Mouse (Mus musculus) liver, adult 2 months (tissue): ENCODE measurements around the gene Sh3bp5. TPM values are rescaled to one million over a fixed set of nuclear protein-coding genes. Genes with fewer than 3 reads are reported as not detected.
A peak's percentile ranks its signal among the peaks of the same experiment; 100 is the strongest.

Experiments
- DNase-seq: peaks from one replicate; pipeline ENCODE4 v3.0.0-alpha.2; 2011; ENCODE audit warnings: low read depth, low spot score; ENCODE audit errors: extremely low read depth
- H3K27ac ChIP-seq: fragments of 200-500 bp; replicated peaks from 2 replicates; pipeline ENCODE4 v1.5.1; 2012; ENCODE audit warnings: low read depth, mild to moderate bottlenecking, control low read depth, inconsistent platforms, low read length; ENCODE audit not compliant: insufficient read depth
- H3K27me3 ChIP-seq: fragments of 200-500 bp; 2 replicates; pipeline ENCODE4 v1.6.1; 2012; ENCODE audit warnings: mild to moderate bottlenecking, moderate library complexity, low read length, inconsistent platforms; ENCODE audit not compliant: control insufficient read depth, insufficient read depth
- H3K36me3 ChIP-seq: fragments of 200-500 bp; 2 replicates; pipeline ENCODE4 v1.6.1; 2012; ENCODE audit warnings: low read length, inconsistent platforms; ENCODE audit not compliant: control insufficient read depth, insufficient read depth
- H3K4me1 ChIP-seq: fragments of 200-500 bp; 2 replicates; pipeline ENCODE4 v1.6.1; 2011; ENCODE audit warnings: low read length; ENCODE audit not compliant: control insufficient read depth, insufficient read depth
- H3K4me3 ChIP-seq: fragments of 200-500 bp; 2 replicates; pipeline ENCODE4 v1.5.1; 2011; ENCODE audit warnings: low read depth, mild to moderate bottlenecking, control low read depth, low read length, moderate library complexity; ENCODE audit not compliant: insufficient read depth
- H3K79me2 ChIP-seq: fragments of 200-500 bp; 2 replicates; pipeline ENCODE4 v1.6.1; 2012; ENCODE audit warnings: inconsistent platforms, mild to moderate bottlenecking, low read length, moderate library complexity; ENCODE audit not compliant: control insufficient read depth, insufficient read depth
- H3K9ac ChIP-seq: fragments of 200-500 bp; 2 replicates; pipeline ENCODE4 v1.6.1; 2012; ENCODE audit warnings: low read depth, mild to moderate bottlenecking, control low read depth, inconsistent platforms, low read length
- CTCF ChIP-seq: fragments of 200-500 bp; IDR thresholded peaks from 2 replicates; pipeline ENCODE4 v1.5.1; 2011; ENCODE audit warnings: low read depth, low read length, control low read depth
- POLR2A ChIP-seq: fragments of 200-500 bp; IDR thresholded peaks from 2 replicates; pipeline ENCODE4 v1.6.1; 2011; ENCODE audit warnings: low read length, control low read depth; ENCODE audit not compliant: insufficient read depth; ENCODE audit errors: extremely low read depth
- WGBS: fragments of 180-500 bp; shearing (Covaris S2); methylation state at CpG from one replicate; pipeline ENCODE4 v1.1.7; 2018; 5-methylcytosine and 5-hydroxymethylcytosine counted together
- polyA plus RNA-seq: library from polyadenylated mRNA; depleted of rRNA; stranded (reverse); fragments of >200 nt; gene quantifications from 2 replicates; pipeline ENCODE4 v1.2.3, GENCODE M21; 2012
- total RNA-seq: library from RNA; depleted of rRNA; stranded (reverse); fragments of >200 nt; gene quantifications from 2 replicates; pipeline ENCODE4 v1.2.3, GENCODE M21; 2014

Sh3bp5 gene
- total and polyA plus RNA-seq, 2 experiments = 22.6 to 37.1 TPM

- H3K27me3 ChIP-seq = no peaks in the 10 kb centered on the region
- peaks cover 14% of the 10 kb centered on the region for H3K4me1 ChIP-seq
- no peak overlapping the region for H3K4me3 ChIP-seq
- no peak overlapping the region for H3K9ac ChIP-seq
- DNase-seq = no peak
- peaks cover 42% of the 10 kb centered on the region; the same call in 1 of the 2 replicates for H3K79me2 ChIP-seq
- 0 out of 2 replicates have a peak overlapping the region, but pooled peaks have one; percentile 14 for H3K27ac ChIP-seq
- H3K36me3 ChIP-seq = peaks cover 8% of the 10 kb centered on the region; the same call in 1 of the 2 replicates
- 83% methylated on average over 6 of the region's 6 CpGs for WGBS
- TF ChIP-seq CTCF (no peak), POLR2A (no peak)
Measured at GRCm38 (mm10) chr14:31401918-31402427, 33.9 kb downstream of the Sh3bp5 start.

- Histone ChIP-seq H3K4me3 (no peak overlapping the region), H3K79me2 (peaks cover 39% of the 10 kb centered on the region), H3K36me3 (peaks cover 7% of the 10 kb centered on the region; the same call in 1 of the 2 replicates), H3K9ac (no peak overlapping the region), H3K27ac (no peak overlapping the region), H3K4me1 (peaks cover 14% of the 10 kb centered on the region), H3K27me3 (no peaks in the 10 kb centered on the region)
- DNase-seq = no peak
- TF ChIP-seq CTCF = no peak
- no peak for TF ChIP-seq POLR2A
- WGBS = 58% methylated on average over 11 of the region's 11 CpGs
Measured at GRCm38 (mm10) chr14:31400896-31401295, 35.0 kb downstream of the Sh3bp5 start.

- Histone ChIP-seq H3K9ac (no peak overlapping the region), H3K36me3 (peaks cover 2% of the 10 kb centered on the region; the same call in 1 of the 2 replicates), H3K4me3 (no peak overlapping the region), H3K79me2 (peaks cover 42% of the 10 kb centered on the region), H3K27ac (no peak overlapping the region), H3K27me3 (no peaks in the 10 kb centered on the region), H3K4me1 (peaks cover 14% of the 10 kb centered on the region)
- DNase-seq = no peak
- 91% methylated on average over 7 of the region's 7 CpGs for WGBS
- TF ChIP-seq POLR2A (no peak), CTCF (no peak)
Measured at GRCm38 (mm10) chr14:31400246-31400645, 35.6 kb downstream of the Sh3bp5 start.

GRCm38 (mm10) chr14:31399271-31399670 lies 36.6 kb downstream of the Sh3bp5 start:
- Histone ChIP-seq H3K27me3 (no peaks in the 10 kb centered on the region), H3K36me3 (no peaks in the 10 kb centered on the region), H3K4me3 (no peak overlapping the region), H3K4me1 (peaks cover 10% of the 10 kb centered on the region), H3K9ac (no peak overlapping the region), H3K27ac (no peak overlapping the region), H3K79me2 (peaks cover 45% of the 10 kb centered on the region)
- no peak for DNase-seq
- TF ChIP-seq CTCF (no peak), POLR2A (no peak)
- 87% methylated on average over 3 of the region's 3 CpGs for WGBS

- H3K27ac ChIP-seq = no peak overlapping the region
- H3K4me1 ChIP-seq = peaks cover 14% of the 10 kb centered on the region
- DNase-seq = no peak
- H3K36me3 ChIP-seq = no peaks in the 10 kb centered on the region
- 95% methylated on average over 11 of the region's 11 CpGs for WGBS
- no peak for TF ChIP-seq CTCF
- no peak for TF ChIP-seq POLR2A
- H3K79me2 ChIP-seq = peaks cover 49% of the 10 kb centered on the region
- no peak overlapping the region for H3K4me3 ChIP-seq
- H3K27me3 ChIP-seq = no peaks in the 10 kb centered on the region
- H3K9ac ChIP-seq = no peak overlapping the region
Measured at GRCm38 (mm10) chr14:31398819-31399218, 37.1 kb downstream of the Sh3bp5 start.
